Mouse (Mus musculus) midbrain, embryonic 11.5 days (tissue): ENCODE results near the gene Fat3. TPM values are rescaled to one million over a fixed set of nuclear protein-coding genes. Genes with fewer than 3 reads are reported as not detected.

ENCODE experiments used
- ATAC-seq: fragments of 200-750 bp; cut with Nextera tagmentation; 2 replicates; pipeline ENCODE4 v1.8.0; 2017; ENCODE audit warnings: moderate TSS enrichment, moderate library complexity; ENCODE audit not compliant: low FRiP score
- DNase-seq: peaks from one replicate; pipeline ENCODE4 v3.0.0; 2015; ENCODE audit warnings: low spot score; ENCODE audit errors: missing footprints
- H3K27ac ChIP-seq: fragments of 300-500 bp; sonication (generic); 2 replicates; pipeline ENCODE4 v1.5.1; 2014; ENCODE audit warnings: low read depth, low read length
- H3K27me3 ChIP-seq: fragments of 300-500 bp; sonication (generic); 2 replicates; pipeline ENCODE4 v1.6.1; 2014; ENCODE audit warnings: mild to moderate bottlenecking, low read length, moderate library complexity, mixed read lengths; ENCODE audit not compliant: control insufficient read depth, insufficient read depth
- H3K36me3 ChIP-seq: fragments of 300-500 bp; sonication (generic); 2 replicates; pipeline ENCODE4 v1.6.1; 2014; ENCODE audit warnings: mild to moderate bottlenecking, low read length, moderate library complexity, mixed read lengths; ENCODE audit not compliant: control insufficient read depth, insufficient read depth
- H3K4me1 ChIP-seq: fragments of 300-500 bp; sonication (generic); 2 replicates; pipeline ENCODE4 v1.6.1; 2014; ENCODE audit warnings: low read length; ENCODE audit not compliant: control insufficient read depth, insufficient read depth
- H3K4me2 ChIP-seq: fragments of 300-500 bp; sonication (generic); 2 replicates; pipeline ENCODE4 v1.6.1; 2014; ENCODE audit warnings: mild to moderate bottlenecking, moderate library complexity
- H3K4me3 ChIP-seq: fragments of 300-500 bp; sonication (generic); 2 replicates; pipeline ENCODE4 v1.5.1; 2014; ENCODE audit warnings: low read depth, low read length
- H3K9ac ChIP-seq: fragments of 300-500 bp; sonication (generic); 2 replicates; pipeline ENCODE4 v1.6.1; 2014; ENCODE audit warnings: low read length
- H3K9me3 ChIP-seq: fragments of 300-500 bp; sonication (generic); 2 replicates; pipeline ENCODE4 v1.6.1; 2016; ENCODE audit warnings: low read length; ENCODE audit not compliant: control insufficient read depth
- WGBS: fragments of 180-500 bp; shearing (Covaris S2); extraction: QIAGEN DNeasy Blood & Tissue Kit; methylation state at CpG from one replicate; pipeline ENCODE4 v1.1.7; 2014; 5-methylcytosine and 5-hydroxymethylcytosine counted together
- polyA plus RNA-seq: library from polyadenylated mRNA; unstranded; fragments of >200 nt; fragmentation: Nextera tagmentation; extraction: Ambion mirVana; gene quantifications from 2 replicates; pipeline ENCODE4 v1.2.1, GENCODE M21; 2014

The Fat3 gene
- polyA plus RNA-seq, 1 experiment from 2014 or later = 13.5 TPM

- Histone ChIP-seq H3K9me3 (no peaks in the 10 kb centered on the region), H3K9ac (no peak overlapping the region), H3K4me1 (no peaks in the 10 kb centered on the region), H3K36me3 (no peaks in the 10 kb centered on the region), H3K4me2 (no peak overlapping the region), H3K27ac (no peak overlapping the region), H3K27me3 (no peaks in the 10 kb centered on the region), H3K4me3 (no peak overlapping the region)
- WGBS = 88% methylated on average over 1 of the region's 1 CpGs
- ATAC-seq = no peak
- DNase-seq = no peak
Observed at GRCm38 (mm10) chr9:16283033-16283432, 218.1 kb downstream of the Fat3 start.

GRCm38 (mm10) chr9:16282291-16282804, 218.7 kb downstream of the Fat3 start:
- DNase-seq = peak; percentile 26
- H3K4me2 ChIP-seq = no peak overlapping the region
- H3K27me3 ChIP-seq = no peaks in the 10 kb centered on the region
- H3K9ac ChIP-seq = no peak overlapping the region
- no peaks in the 10 kb centered on the region for H3K4me1 ChIP-seq
- H3K27ac ChIP-seq = no peak overlapping the region
- H3K4me3 ChIP-seq = no peak overlapping the region
- ATAC-seq = no peak
- no peaks in the 10 kb centered on the region for H3K36me3 ChIP-seq
- H3K9me3 ChIP-seq = no peaks in the 10 kb centered on the region

GRCm38 (mm10) chr9:16275589-16275988, 225.5 kb downstream of the Fat3 start:
- ATAC-seq (no peak), DNase-seq (no peak)
- no peaks in the 10 kb centered on the region for H3K9me3 ChIP-seq
- H3K27me3 ChIP-seq = no peaks in the 10 kb centered on the region
- H3K36me3 ChIP-seq = no peaks in the 10 kb centered on the region
- 91% methylated on average over 2 of the region's 2 CpGs for WGBS
- H3K4me2 ChIP-seq = no peak overlapping the region
- no peaks in the 10 kb centered on the region for H3K4me1 ChIP-seq
- no peak overlapping the region for H3K9ac ChIP-seq
- no peak overlapping the region for H3K4me3 ChIP-seq
- no peak overlapping the region for H3K27ac ChIP-seq

DNA sequence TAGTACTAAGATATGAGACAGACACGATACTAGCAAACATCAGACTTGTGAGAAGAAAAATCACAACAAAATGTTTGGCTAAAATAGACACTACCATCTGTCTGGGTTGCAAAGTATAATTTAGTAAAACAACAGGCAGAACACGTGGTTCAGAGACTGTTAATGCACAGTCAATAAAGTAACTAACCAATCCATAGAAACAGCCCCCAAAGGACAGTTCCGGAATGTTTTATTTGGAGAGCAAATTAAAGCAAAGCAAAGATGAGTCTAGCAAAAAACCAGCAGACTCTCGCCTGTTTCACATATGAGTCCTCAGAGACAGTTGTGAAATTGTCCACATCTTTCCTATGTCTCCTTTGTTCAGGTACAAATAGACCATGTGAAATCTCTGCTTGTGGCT, 227.0 kb downstream of the Fat3 start:
- Histone ChIP-seq H3K27ac (no peak overlapping the region), H3K4me2 (no peak overlapping the region), H3K9ac (no peak overlapping the region), H3K27me3 (no peaks in the 10 kb centered on the region), H3K9me3 (no peaks in the 10 kb centered on the region), H3K36me3 (no peaks in the 10 kb centered on the region), H3K4me3 (no peak overlapping the region), H3K4me1 (no peaks in the 10 kb centered on the region)
- DNase-seq = no peak
- no peak for ATAC-seq
- 86% methylated on average over 4 of the region's 4 CpGs for WGBS

GRCm38 (mm10) chr9:16272810-16273209, 228.3 kb downstream of the Fat3 start:
- Histone ChIP-seq H3K4me2 (no peak overlapping the region), H3K9me3 (no peaks in the 10 kb centered on the region), H3K36me3 (no peaks in the 10 kb centered on the region), H3K9ac (no peak overlapping the region), H3K27me3 (no peaks in the 10 kb centered on the region), H3K27ac (no peak overlapping the region), H3K4me1 (no peaks in the 10 kb centered on the region), H3K4me3 (no peak overlapping the region)
- no peak for DNase-seq
- WGBS = 86% methylated on average over 1 of the region's 1 CpGs
- no peak for ATAC-seq

- Histone ChIP-seq H3K9ac (no peak overlapping the region), H3K4me2 (no peak overlapping the region), H3K36me3 (no peaks in the 10 kb centered on the region), H3K4me1 (no peaks in the 10 kb centered on the region), H3K27me3 (no peaks in the 10 kb centered on the region), H3K9me3 (no peaks in the 10 kb centered on the region), H3K4me3 (no peak overlapping the region), H3K27ac (no peak overlapping the region)
- DNase-seq = no peak
- ATAC-seq = no peak
Observed at GRCm38 (mm10) chr9:16270768-16271114, 230.3 kb downstream of the Fat3 start.

DNA sequence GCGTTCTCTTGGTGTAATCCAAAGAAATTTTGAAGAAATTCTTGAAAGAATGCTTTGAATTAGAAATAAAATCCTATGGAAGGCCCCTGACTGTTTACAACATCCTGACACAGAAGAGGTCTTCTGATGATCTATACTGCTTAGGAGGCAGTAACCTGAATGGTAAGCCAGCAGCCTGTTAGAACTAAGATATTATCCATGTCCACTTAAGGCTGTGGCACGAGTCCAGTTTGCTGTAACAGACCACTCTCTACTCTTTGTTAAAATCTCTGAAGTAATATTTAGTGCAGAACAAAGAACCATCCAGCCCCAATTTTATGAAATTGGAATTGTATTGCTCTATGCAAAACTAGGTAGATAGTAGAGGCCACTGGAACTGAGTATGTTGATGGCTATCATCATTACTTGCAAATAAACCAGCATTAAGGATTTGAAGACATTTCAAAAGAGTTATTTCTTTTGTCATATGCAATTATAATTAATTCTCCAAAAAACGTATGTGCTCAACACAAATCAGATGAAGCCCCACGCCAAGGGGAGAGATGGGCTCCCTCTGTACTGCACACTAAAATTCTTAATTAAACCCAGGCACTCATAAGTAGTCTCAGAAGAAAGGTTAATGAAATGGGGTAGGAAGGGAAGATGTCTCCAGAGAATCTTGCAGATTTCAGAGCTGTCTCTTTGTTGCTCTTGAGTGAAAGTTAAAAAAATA, 230.9 kb downstream of the Fat3 start:
- H3K27me3 ChIP-seq = no peaks in the 10 kb centered on the region
- no peak overlapping the region for H3K4me2 ChIP-seq
- no peak for ATAC-seq
- no peak overlapping the region for H3K27ac ChIP-seq
- DNase-seq = no peak
- no peak overlapping the region for H3K4me3 ChIP-seq
- no peaks in the 10 kb centered on the region for H3K36me3 ChIP-seq
- WGBS = 85% methylated on average over 4 of the region's 4 CpGs
- no peaks in the 10 kb centered on the region for H3K9me3 ChIP-seq
- H3K4me1 ChIP-seq = no peaks in the 10 kb centered on the region
- no peak overlapping the region for H3K9ac ChIP-seq

DNA sequence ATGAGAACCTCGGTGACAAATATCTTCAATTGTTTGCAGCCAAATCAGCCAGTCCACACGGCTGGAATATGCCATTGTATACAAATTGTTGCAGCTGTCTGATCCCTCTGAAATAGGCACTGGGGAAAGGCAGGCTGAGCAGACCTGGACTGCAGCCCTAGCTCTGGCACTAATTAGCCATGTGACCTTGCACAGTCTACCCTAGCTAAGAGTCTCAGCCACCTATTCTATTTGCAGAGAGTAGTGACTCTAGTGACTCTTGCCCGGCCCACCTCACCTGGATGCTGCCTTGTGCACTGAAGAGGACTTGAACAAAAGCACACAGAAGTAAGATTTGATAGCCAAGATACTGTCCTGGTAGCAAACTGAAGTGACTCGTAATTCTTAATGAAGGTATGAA, 235.6 kb downstream of the Fat3 start:
- Histone ChIP-seq H3K9ac (no peak overlapping the region), H3K27ac (no peak overlapping the region), H3K9me3 (no peaks in the 10 kb centered on the region), H3K4me1 (no peaks in the 10 kb centered on the region), H3K27me3 (no peaks in the 10 kb centered on the region), H3K4me3 (no peak overlapping the region), H3K36me3 (no peaks in the 10 kb centered on the region), H3K4me2 (no peak overlapping the region)
- ATAC-seq = no peak
- WGBS = 82% methylated on average over 4 of the region's 4 CpGs
- no peak for DNase-seq

DNA sequence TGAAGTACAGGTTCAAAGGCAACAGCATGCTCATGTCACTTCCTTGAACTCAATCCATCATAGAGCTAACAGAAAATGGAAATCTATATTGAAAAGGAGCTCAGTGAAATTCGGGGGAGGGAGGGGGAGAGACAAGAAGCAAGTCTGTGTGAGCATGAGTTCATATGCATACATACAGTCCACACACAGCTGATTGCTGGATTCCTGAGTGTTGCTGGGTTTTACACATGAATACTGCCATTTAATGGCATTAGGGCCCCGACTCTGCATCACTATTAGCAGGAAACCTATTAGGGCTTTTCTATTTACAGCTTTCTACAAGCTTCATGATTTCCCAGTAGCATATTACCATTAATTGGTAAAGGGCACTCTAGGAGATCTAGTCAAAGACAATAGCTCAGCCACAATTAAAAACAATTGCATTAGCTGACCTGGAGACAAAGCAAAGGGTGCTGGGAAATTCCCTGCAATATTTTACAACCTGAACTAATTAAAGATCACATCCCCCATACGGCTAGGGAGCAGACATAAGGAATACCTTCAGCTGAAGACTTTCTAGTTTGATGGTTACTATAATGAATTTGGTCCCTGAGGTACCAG, 243.7 kb downstream of the Fat3 start:
- no peak for ATAC-seq
- Histone ChIP-seq H3K4me2 (no peak overlapping the region), H3K4me1 (peaks cover 6% of the 10 kb centered on the region), H3K4me3 (no peak overlapping the region), H3K9me3 (no peaks in the 10 kb centered on the region), H3K9ac (no peak overlapping the region), H3K27ac (no peak overlapping the region), H3K27me3 (no peaks in the 10 kb centered on the region), H3K36me3 (no peaks in the 10 kb centered on the region)
- whole genome bisulfite sequencing = 59% methylated on average over 3 of the region's 3 CpGs
- DNase-seq = no peak
